Mouse (Mus musculus) liver, adult 2 months (tissue): ENCODE measurements around the gene Cyb5d1. TPM values are rescaled to one million over a fixed set of nuclear protein-coding genes. Genes with fewer than 3 reads are reported as not detected.
A peak's percentile ranks its signal among the peaks of the same experiment; 100 is the strongest.

ENCODE experiments used
- DNase-seq: peaks from one replicate; pipeline ENCODE4 v3.0.0-alpha.2; 2011; ENCODE audit warnings: low read depth, low spot score; ENCODE audit errors: extremely low read depth
- H3K27ac ChIP-seq: fragments of 200-500 bp; replicated peaks from 2 replicates; pipeline ENCODE4 v1.5.1; 2012; ENCODE audit warnings: low read depth, mild to moderate bottlenecking, control low read depth, inconsistent platforms, low read length; ENCODE audit not compliant: insufficient read depth
- H3K27me3 ChIP-seq: fragments of 200-500 bp; 2 replicates; pipeline ENCODE4 v1.6.1; 2012; ENCODE audit warnings: mild to moderate bottlenecking, moderate library complexity, low read length, inconsistent platforms; ENCODE audit not compliant: control insufficient read depth, insufficient read depth
- H3K36me3 ChIP-seq: fragments of 200-500 bp; 2 replicates; pipeline ENCODE4 v1.6.1; 2012; ENCODE audit warnings: low read length, inconsistent platforms; ENCODE audit not compliant: control insufficient read depth, insufficient read depth
- H3K4me1 ChIP-seq: fragments of 200-500 bp; 2 replicates; pipeline ENCODE4 v1.6.1; 2011; ENCODE audit warnings: low read length; ENCODE audit not compliant: control insufficient read depth, insufficient read depth
- H3K4me3 ChIP-seq: fragments of 200-500 bp; 2 replicates; pipeline ENCODE4 v1.5.1; 2011; ENCODE audit warnings: low read depth, mild to moderate bottlenecking, control low read depth, low read length, moderate library complexity; ENCODE audit not compliant: insufficient read depth
- H3K79me2 ChIP-seq: fragments of 200-500 bp; 2 replicates; pipeline ENCODE4 v1.6.1; 2012; ENCODE audit warnings: inconsistent platforms, mild to moderate bottlenecking, low read length, moderate library complexity; ENCODE audit not compliant: control insufficient read depth, insufficient read depth
- H3K9ac ChIP-seq: fragments of 200-500 bp; 2 replicates; pipeline ENCODE4 v1.6.1; 2012; ENCODE audit warnings: low read depth, mild to moderate bottlenecking, control low read depth, inconsistent platforms, low read length
- CTCF ChIP-seq: fragments of 200-500 bp; IDR thresholded peaks from 2 replicates; pipeline ENCODE4 v1.5.1; 2011; ENCODE audit warnings: low read depth, low read length, control low read depth
- POLR2A ChIP-seq: fragments of 200-500 bp; IDR thresholded peaks from 2 replicates; pipeline ENCODE4 v1.6.1; 2011; ENCODE audit warnings: low read length, control low read depth; ENCODE audit not compliant: insufficient read depth; ENCODE audit errors: extremely low read depth
- WGBS: fragments of 180-500 bp; shearing (Covaris S2); methylation state at CpG from one replicate; pipeline ENCODE4 v1.1.7; 2018; 5-methylcytosine and 5-hydroxymethylcytosine counted together
- polyA plus RNA-seq: library from polyadenylated mRNA; depleted of rRNA; stranded (reverse); fragments of >200 nt; gene quantifications from 2 replicates; pipeline ENCODE4 v1.2.3, GENCODE M21; 2012
- total RNA-seq: library from RNA; depleted of rRNA; stranded (reverse); fragments of >200 nt; gene quantifications from 2 replicates; pipeline ENCODE4 v1.2.3, GENCODE M21; 2014

The Cyb5d1 gene
- total and polyA plus RNA-seq, 2 experiments, result 21.1 to 40.7 TPM

DNA sequence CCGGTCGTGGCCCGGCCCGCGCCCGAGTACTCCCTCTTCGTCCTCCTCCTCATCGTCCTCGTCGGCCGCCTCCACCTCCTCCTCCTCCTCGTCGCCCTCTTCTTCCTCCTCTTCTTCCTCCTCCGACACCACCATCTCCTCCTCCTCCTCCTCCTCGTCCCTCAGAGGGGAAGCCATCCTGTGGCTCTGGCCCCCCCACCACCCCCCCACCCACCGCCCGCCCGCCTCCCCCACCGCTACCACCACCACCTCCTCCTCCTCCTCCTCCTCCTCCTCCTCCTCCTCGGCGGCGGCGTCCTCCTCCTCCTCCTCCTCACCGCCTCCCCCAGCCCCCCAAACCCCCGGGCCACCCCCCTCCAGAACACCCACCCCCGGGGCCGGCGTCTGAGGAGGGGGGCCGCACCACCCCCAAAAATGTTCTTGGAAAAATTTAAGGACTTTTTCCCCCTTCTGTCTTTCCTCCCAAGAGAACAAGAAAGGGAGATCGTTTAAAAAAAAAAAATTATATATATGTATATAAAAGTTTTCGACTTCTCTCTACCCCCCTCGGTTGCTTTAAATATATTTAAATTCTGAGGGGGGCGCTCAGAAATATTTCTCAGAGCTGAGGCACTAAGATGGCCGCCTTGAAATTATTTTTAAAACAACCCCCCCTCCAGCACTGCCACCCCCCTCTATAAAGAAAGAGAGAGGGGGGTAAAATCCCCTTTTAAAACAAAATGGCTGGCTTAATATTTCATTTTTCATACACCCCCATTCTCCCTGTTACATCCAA, 26.0 kb downstream of the Cyb5d1 start, which contains the start of gene Chd3:
TSS of gene Chd3 (minus strand) at position 192 of the 775 bp plus-strand sequence.
- no peak for DNase-seq
- peak within 1 kb of the TSS; percentile 86 for H3K27ac ChIP-seq
- no peak for TF ChIP-seq POLR2A
- TF ChIP-seq CTCF, result no peak
- 4% methylated on average over 20 of the region's 34 CpGs for WGBS
- peak within 1 kb of the TSS; percentile 81 for H3K4me3 ChIP-seq
- peak within 1 kb of the TSS; percentile 97 for H3K9ac ChIP-seq
- H3K36me3 ChIP-seq, result no peaks in the 10 kb centered on the region
- H3K27me3 ChIP-seq, result no peaks in the 10 kb centered on the region
- no peaks in the 10 kb centered on the region; the same call in 1 of the 2 replicates for H3K79me2 ChIP-seq
- peaks cover 16% of the 10 kb centered on the region for H3K4me1 ChIP-seq

- H3K4me3 ChIP-seq, result peak overlapping the region; percentile 81
- WGBS, result under 1% methylated on average over 82 of the region's 106 CpGs
- peak overlapping the region; percentile 97 for H3K9ac ChIP-seq
- peaks cover 2% of the 10 kb centered on the region; the same call in 1 of the 2 replicates for H3K79me2 ChIP-seq
- peaks cover 20% of the 10 kb centered on the region for H3K4me1 ChIP-seq
- no peaks in the 10 kb centered on the region for H3K27me3 ChIP-seq
- no peaks in the 10 kb centered on the region for H3K36me3 ChIP-seq
- no peak for TF ChIP-seq CTCF
- peak overlapping the region; percentile 86 for H3K27ac ChIP-seq
- DNase-seq, result no peak
These were observed 26.8 kb downstream of the Cyb5d1 start for GRCm38 (mm10) chr11:69368356-69369214.

DNA sequence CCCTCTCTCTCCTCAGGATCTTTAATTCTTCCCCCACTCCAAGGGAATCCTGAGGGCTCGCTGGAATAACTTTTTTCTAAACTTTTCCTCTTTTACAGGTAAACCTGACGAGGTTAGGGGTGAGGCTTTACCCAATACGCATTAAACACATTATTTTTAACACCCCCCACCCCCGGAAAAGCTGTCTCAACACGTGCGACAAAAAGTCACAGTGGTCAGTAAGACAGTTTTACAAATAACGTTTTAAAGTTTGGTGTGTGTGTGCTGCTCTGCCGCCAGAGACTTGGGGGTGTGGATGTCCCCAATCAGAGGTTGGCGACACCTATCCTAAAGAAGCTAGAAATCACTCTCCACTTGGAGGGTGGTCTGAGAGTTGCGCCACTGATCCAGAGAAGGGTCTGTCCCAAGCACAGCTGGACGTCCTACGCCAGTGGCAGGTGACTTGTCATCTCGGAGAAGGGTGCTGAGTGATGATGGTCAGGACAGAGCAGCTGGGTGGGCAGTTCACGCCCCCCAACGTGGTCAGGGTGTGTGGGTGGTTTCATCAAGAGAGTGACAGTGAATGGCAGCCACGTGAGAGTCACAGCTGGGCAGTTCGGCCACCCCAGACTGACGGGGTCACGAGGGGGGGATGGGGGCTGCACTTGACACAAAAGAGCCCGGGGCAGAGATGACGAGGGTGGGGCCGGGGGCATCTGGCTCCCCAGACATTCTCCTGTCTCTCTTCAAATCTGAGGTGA, 27.6 kb downstream of the Cyb5d1 start:
- H3K4me3 ChIP-seq, result peak overlapping the region; percentile 81
- peaks cover 22% of the 10 kb centered on the region for H3K4me1 ChIP-seq
- peaks cover 5% of the 10 kb centered on the region; the same call in 1 of the 2 replicates for H3K79me2 ChIP-seq
- H3K27ac ChIP-seq, result peak overlapping the region; percentile 84
- H3K27me3 ChIP-seq, result no peaks in the 10 kb centered on the region
- peak overlapping the region; percentile 97 for H3K9ac ChIP-seq
- peaks cover 3% of the 10 kb centered on the region; the same call in 1 of the 2 replicates for H3K36me3 ChIP-seq
- 3% methylated on average over 22 of the region's 22 CpGs for whole genome bisulfite sequencing
- peak; percentile 53 for DNase-seq
- TF ChIP-seq CTCF (no peak), POLR2A (no peak)

DNA sequence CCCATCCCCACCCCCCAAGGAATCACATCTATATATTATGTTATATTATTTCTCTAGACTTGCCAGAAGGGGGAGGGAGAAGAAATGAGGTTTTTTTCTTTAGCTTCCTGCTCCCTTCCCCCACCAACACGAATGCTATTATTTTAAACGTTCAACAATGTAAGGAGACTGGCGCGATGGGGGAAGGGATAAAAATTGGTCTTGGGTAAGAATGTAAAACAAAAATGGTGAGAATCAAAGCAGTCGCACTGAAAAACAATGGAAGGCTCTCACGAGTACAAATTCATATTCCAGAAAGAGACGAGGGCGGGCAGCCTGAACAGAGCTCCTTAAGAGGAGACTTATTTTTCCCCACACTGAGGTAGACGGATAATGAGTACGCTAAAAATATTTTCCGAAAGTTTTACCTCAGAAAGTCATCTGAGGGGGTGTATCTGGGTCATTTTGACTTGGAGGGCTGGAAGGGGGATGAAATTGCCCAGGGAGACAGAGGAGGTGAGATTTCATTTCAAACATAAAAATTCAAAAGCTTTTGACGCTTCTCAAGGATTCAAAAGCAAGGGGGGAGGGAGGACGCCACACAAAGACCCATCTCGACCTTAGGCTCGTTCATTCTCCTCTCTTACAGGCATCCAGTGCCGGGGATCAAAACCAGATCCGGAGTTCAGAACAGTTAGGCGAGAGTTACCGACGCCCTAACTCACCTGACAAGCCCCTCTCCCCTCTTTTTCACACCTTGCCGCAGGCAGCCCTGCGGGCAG, 28.4 kb downstream of the Cyb5d1 start:
- no peaks in the 10 kb centered on the region for H3K27me3 ChIP-seq
- TF ChIP-seq POLR2A (no peak), CTCF (no peak)
- H3K9ac ChIP-seq, result peak overlapping the region; percentile 62
- no peak for DNase-seq
- peak overlapping the region; percentile 13; the same call in 1 of the 2 replicates for H3K4me3 ChIP-seq
- 1% methylated on average over 22 of the region's 22 CpGs for WGBS
- H3K4me1 ChIP-seq, result peaks cover 22% of the 10 kb centered on the region
- H3K36me3 ChIP-seq, result peaks cover 9% of the 10 kb centered on the region; the same call in 1 of the 2 replicates
- peaks cover 8% of the 10 kb centered on the region; the same call in 1 of the 2 replicates for H3K79me2 ChIP-seq
- peak overlapping the region; percentile 84 for H3K27ac ChIP-seq

DNA sequence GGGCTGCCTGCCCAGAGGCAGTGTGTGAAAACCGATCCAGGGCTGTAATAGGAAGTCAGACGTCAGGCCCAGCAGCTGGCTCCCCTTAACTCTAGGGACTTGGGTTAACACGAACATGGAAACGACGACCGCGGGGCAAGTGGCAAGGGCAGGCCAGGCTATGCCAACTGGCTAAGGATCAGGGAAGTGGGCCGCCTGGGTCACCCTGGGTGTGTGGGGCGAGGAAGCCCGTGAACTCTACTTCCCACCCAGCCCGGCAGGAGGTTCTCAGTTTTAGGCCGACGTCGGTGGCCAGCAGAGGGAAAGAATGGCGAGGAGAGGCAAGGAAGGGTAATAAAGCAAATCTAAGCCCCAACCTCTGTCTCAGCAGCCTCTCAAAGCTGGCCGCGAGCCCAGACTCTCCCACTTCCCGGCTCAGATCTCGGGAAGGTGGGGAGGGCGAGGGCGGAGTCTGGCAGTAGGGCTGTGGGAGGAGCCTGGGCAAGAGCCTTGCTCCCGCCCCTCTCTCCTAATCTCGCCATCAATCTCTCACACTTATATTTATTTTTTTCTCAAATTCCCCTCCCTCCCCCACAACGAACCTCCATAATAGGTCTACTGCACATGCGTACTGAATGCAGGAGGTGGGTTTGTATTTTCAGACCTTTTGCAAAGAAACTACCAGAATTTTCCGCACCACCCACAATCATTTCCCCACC, 29.1 kb downstream of the Cyb5d1 start:
- WGBS, result 1% methylated on average over 26 of the region's 26 CpGs
- H3K4me1 ChIP-seq, result peaks cover 22% of the 10 kb centered on the region
- H3K79me2 ChIP-seq, result peaks cover 8% of the 10 kb centered on the region; the same call in 1 of the 2 replicates
- peaks cover 14% of the 10 kb centered on the region; the same call in 1 of the 2 replicates for H3K36me3 ChIP-seq
- peak overlapping the region; percentile 89 for H3K27ac ChIP-seq
- H3K4me3 ChIP-seq, result peak overlapping the region; percentile 45
- no peak for TF ChIP-seq CTCF
- TF ChIP-seq POLR2A, result 0 out of 2 replicates have a peak, but pooled peaks have one; percentile 18
- no peaks in the 10 kb centered on the region for H3K27me3 ChIP-seq
- peak overlapping the region; percentile 60 for H3K9ac ChIP-seq
- peak; percentile 90 for DNase-seq
